ENCODE assay signal across 23 mouse cellular contexts in genomic region chr13:65237211-65237610, GRCm38 (mm10). TPM values are rescaled to one million over a fixed set of nuclear protein-coding genes. Genes with fewer than 3 reads are reported as not detected.
"Had no signal": no experiment of that assay in that cellular context is flagged by ENCODE, and none has a peak within 500 bp of the region (broad histone marks: within the 10 kb centered on the region; RNA-seq: fewer than 3 reads in every experiment).

No protein-coding gene starts in this region.

- H3K9me3 ChIP-seq: limb, embryonic 10.5 days; liver, embryonic 15.5 days; lung, embryonic 15.5 days had no signal

- H3K27ac ChIP-seq: limb, embryonic 10.5 days; limb, embryonic 13.5 days; liver, embryonic 12.5 days; liver, embryonic 15.5 days; lung, embryonic 15.5 days; stomach, postnatal 0 days had no signal

- H3K4me3 ChIP-seq: limb, embryonic 10.5 days; limb, embryonic 13.5 days; liver, embryonic 12.5 days; liver, embryonic 15.5 days; lung, embryonic 15.5 days had no signal

- H3K36me3 ChIP-seq: limb, embryonic 13.5 days; liver, embryonic 12.5 days; liver, embryonic 15.5 days; lung, embryonic 15.5 days had no signal

- H3K27me3 ChIP-seq: limb, embryonic 13.5 days; liver, embryonic 12.5 days; liver, embryonic 15.5 days; lung, embryonic 15.5 days had no signal

- H3K9ac ChIP-seq: limb, embryonic 13.5 days; liver, embryonic 12.5 days; liver, embryonic 15.5 days; lung, embryonic 15.5 days had no signal

- DNase-seq: kidney, adult 9 months; kidney, postnatal 14 days; kidney, postnatal 4 days; liver; lung, adult 18-20 months; lung, postnatal 14 days; lung, postnatal 4 days; midbrain, embryonic 14.5 days; right cerebral cortex, adult 18-20 months; right cerebral cortex, postnatal 14 days; right cerebral cortex, postnatal 4 days; thymus, adult 18-20 months; thymus, postnatal 4 days had no signal

RNA-seq across cellular contexts. Expression of gene Gm10775, which starts 22.1 kb away (rescaled TPM):
- polyA plus RNA-seq: kidney, embryonic 16.5 days; limb, embryonic 10.5 days; limb, embryonic 13.5 days; liver, embryonic 12.5 days; liver, embryonic 15.5 days; lung, embryonic 15.5 days; midbrain, embryonic 11.5 days; midbrain, embryonic 14.5 days; neural tube, embryonic 11.5 days; stomach, embryonic 14.5 days; stomach, postnatal 0 days had no signal

RNA-seq across cellular contexts. Expression of gene Nlrp4f, which starts 31.4 kb away (rescaled TPM):
- polyA plus RNA-seq: kidney, embryonic 16.5 days; liver, embryonic 12.5 days; liver, embryonic 15.5 days; lung, embryonic 15.5 days; midbrain, embryonic 11.5 days; stomach, embryonic 14.5 days; stomach, postnatal 0 days had no signal
